Mouse (Mus musculus): Measurements from ENCODE around the gene Sardh. TPM values are rescaled to one million over a fixed set of nuclear protein-coding genes. Genes with fewer than 3 reads are reported as not detected.

Gene Sardh
- polyA plus RNA-seq, 1 experiment from 2014 or later: 12.9 TPM

DNA sequence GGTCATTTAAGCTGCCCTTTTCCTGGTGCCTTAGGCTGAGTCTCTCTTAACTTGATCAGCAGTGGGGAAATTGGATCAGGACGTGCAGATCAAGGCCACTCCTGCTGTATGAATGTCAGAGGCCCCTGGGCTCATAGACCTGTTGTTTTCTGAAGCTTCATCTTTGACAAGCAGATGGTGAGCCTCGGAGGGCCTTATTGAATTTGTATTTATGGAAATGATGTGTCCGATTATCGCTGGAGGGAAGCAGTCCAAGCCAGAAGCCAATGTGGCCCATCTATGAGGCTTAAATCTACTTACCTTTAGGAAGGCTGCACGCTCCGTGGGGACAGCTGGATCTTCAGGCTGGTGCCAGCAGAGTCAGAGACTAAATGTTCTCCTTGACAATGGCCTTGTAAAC, 91.5 kb downstream of the Sardh start:
- WGBS (ENCODE audit: insufficient replicate concordance): 79% methylated on average over 6 of the region's 6 CpGs

DNA sequence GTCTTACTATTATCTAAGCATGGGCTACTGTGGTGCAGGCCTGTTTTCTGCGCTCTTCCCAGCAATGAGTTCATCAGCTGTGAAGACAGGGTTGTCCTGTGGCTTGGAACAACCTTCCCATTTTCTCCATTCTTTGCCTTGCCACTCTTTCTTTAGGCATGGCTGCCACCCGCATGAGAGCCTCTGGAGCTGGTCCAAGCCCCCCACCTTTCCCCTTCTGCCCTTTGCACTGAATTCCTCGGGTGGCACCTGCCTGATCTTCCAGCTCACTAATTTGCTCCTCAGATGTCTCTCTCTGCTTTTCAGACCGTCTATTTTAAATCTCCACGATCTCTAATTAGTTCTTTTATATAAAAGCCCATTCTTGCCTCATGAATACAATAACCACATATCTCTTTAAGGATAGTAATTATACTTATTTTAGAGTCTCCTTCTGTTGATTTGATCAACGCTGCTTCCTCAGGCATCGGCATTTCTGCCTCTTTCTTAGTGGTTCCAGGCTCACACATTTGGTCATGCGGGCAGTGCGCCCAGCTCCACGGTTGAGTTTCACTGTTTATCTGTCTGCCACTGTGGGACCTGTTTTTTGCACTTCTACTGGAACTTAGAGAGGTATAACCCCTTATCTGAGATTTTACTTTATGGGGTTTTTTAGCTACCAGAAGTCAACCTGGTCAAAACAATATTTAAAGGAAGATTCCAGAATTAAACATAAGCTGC, 93.5 kb downstream of the Sardh start:
- Histone ChIP-seq H3K4me3 (ENCODE audit: low read depth, low read length) (no peak overlapping the region), H3K4me1 (ENCODE audit: control insufficient read depth, insufficient read depth, low read length) (no peaks in the 10 kb centered on the region; the same call in 1 of the 2 replicates)
- WGBS (ENCODE audit: insufficient replicate concordance): 77% methylated on average over 10 of the region's 10 CpGs

More for the DNA sequence above, 91.5 kb downstream of the Sardh start:
- Histone ChIP-seq H3K36me3 (ENCODE audit: control insufficient read depth, insufficient read depth, low read length) (no peaks in the 10 kb centered on the region), H3K27me3 (ENCODE audit: control insufficient read depth, insufficient read depth, low read length) (no peaks in the 10 kb centered on the region; the same call in 1 of the 2 replicates), H3K4me1 (ENCODE audit: control insufficient read depth, insufficient read depth, low read length) (no peaks in the 10 kb centered on the region), H3K9me3 (replicated peaks; ENCODE audit: control insufficient read depth, low read length) (no peaks in the 10 kb centered on the region), H3K9ac (ENCODE audit: low read depth, low read length) (no peak overlapping the region), H3K27ac (ENCODE audit: low read depth, low read length) (no peak overlapping the region), H3K4me2 (no peak overlapping the region), H3K4me3 (ENCODE audit: low read depth, low read length) (no peak overlapping the region)
- no peak for ATAC-seq (replicated peaks; ENCODE audit: insufficient number of reproducible peaks, low FRiP score, low TSS enrichment)

DNA sequence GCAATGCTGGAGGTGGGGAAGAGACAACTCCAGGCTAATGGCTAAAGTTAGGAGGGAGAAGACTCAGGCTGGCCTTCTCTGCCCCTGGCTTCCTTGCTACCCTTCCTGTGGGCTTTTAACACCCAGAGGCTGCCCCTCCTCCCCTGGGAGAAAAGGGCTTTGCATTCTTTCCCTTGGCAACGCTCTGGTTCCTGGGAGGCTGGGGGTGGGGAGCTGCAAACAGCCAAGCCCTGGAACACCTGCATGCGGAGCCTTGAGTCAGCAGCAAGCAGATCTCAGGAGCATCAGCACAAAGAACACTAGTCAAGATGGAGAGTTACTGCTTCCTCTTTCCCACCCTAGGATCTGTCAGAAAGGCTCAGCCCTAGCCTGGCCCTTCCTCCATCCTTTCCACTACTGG, 98.7 kb downstream of the Sardh start:
- no peaks in the 10 kb centered on the region for H3K36me3 ChIP-seq (ENCODE audit: control insufficient read depth, insufficient read depth, low read length)
- ATAC-seq (replicated peaks; ENCODE audit: insufficient number of reproducible peaks, low FRiP score, low TSS enrichment): no peak
- H3K27me3 ChIP-seq (ENCODE audit: control insufficient read depth, insufficient read depth, low read length): peaks cover 12% of the 10 kb centered on the region
- no peak overlapping the region for H3K4me2 ChIP-seq
- H3K9me3 ChIP-seq (replicated peaks; ENCODE audit: control insufficient read depth, low read length): no peaks in the 10 kb centered on the region
- peaks cover 5% of the 10 kb centered on the region; the same call in 1 of the 2 replicates for H3K4me1 ChIP-seq (ENCODE audit: control insufficient read depth, insufficient read depth, low read length)
- H3K27ac ChIP-seq (ENCODE audit: low read depth, low read length): no peak overlapping the region
- no peak overlapping the region for H3K4me3 ChIP-seq (ENCODE audit: low read depth, low read length)
- H3K9ac ChIP-seq (ENCODE audit: low read depth, low read length): no peak overlapping the region
- 8% methylated on average over 2 of the region's 2 CpGs for WGBS (ENCODE audit: insufficient replicate concordance)

More for the DNA sequence above, 93.5 kb downstream of the Sardh start:
- H3K9me3 ChIP-seq (replicated peaks; ENCODE audit: control insufficient read depth, low read length): no peaks in the 10 kb centered on the region
- no peak overlapping the region for H3K27ac ChIP-seq (ENCODE audit: low read depth, low read length)
- no peak overlapping the region for H3K9ac ChIP-seq (ENCODE audit: low read depth, low read length)
- peaks cover 2% of the 10 kb centered on the region; the same call in 1 of the 2 replicates for H3K27me3 ChIP-seq (ENCODE audit: control insufficient read depth, insufficient read depth, low read length)
- no peak overlapping the region for H3K4me2 ChIP-seq
- no peaks in the 10 kb centered on the region for H3K36me3 ChIP-seq (ENCODE audit: control insufficient read depth, insufficient read depth, low read length)
- ATAC-seq (replicated peaks; ENCODE audit: insufficient number of reproducible peaks, low FRiP score, low TSS enrichment): no peak

DNA sequence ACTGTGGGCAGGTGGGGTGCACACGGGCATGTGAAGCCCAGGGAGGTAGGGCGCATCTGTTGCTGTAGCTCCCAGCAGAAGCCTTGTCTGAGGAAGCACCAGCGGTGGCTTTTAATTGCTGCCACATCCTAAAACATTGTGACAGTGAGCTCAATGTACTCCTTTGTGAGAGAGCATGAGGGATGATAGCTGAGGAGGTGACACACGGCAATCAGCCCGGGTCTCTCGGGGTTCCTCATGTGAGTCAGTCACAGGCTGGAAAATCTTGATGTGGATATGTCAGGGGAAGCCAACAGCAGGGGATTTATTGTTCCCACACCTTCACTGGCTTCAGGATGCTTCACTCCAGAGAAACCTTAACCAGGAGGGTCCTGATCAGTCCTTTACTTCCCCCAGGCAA, 101.3 kb downstream of the Sardh start:
- peaks cover 30% of the 10 kb centered on the region for H3K27me3 ChIP-seq (ENCODE audit: control insufficient read depth, insufficient read depth, low read length)
- peaks cover 10% of the 10 kb centered on the region for H3K4me1 ChIP-seq (ENCODE audit: control insufficient read depth, insufficient read depth, low read length)
- WGBS (ENCODE audit: insufficient replicate concordance): 71% methylated on average over 6 of the region's 6 CpGs
- no peak overlapping the region for H3K9ac ChIP-seq (ENCODE audit: low read depth, low read length)
- ATAC-seq (replicated peaks; ENCODE audit: insufficient number of reproducible peaks, low FRiP score, low TSS enrichment): no peak
- H3K9me3 ChIP-seq (replicated peaks; ENCODE audit: control insufficient read depth, low read length): no peaks in the 10 kb centered on the region
- H3K36me3 ChIP-seq (ENCODE audit: control insufficient read depth, insufficient read depth, low read length): no peaks in the 10 kb centered on the region
- no peak overlapping the region for H3K4me3 ChIP-seq (ENCODE audit: low read depth, low read length)
- no peak overlapping the region for H3K27ac ChIP-seq (ENCODE audit: low read depth, low read length)
- no peak overlapping the region for H3K4me2 ChIP-seq

DNA sequence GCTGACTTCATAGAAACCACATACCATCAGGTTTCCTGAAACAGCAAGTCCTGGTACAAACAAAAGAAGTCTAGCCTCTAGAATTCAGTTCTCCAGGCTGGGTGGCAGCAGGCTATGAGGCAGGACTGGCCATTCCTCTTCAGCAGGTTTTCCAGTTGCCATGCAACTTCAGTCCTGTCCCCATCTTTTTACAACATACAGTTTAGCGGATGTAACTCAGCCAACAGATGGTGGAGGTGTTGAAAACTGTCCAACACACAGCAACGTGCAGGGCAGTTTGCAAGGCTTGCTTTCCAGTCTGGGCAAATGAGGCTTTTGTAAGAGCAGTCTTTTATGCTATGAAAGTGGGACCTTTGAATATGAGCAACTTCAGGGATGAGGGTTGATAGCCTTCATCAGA, 103.2 kb downstream of the Sardh start:
- 52% methylated on average over 2 of the region's 2 CpGs for WGBS (ENCODE audit: insufficient replicate concordance)
- H3K27me3 ChIP-seq (ENCODE audit: control insufficient read depth, insufficient read depth, low read length): peaks cover 47% of the 10 kb centered on the region
- ATAC-seq (replicated peaks; ENCODE audit: insufficient number of reproducible peaks, low FRiP score, low TSS enrichment): no peak
- no peaks in the 10 kb centered on the region for H3K36me3 ChIP-seq (ENCODE audit: control insufficient read depth, insufficient read depth, low read length)
- no peak overlapping the region for H3K4me2 ChIP-seq
- no peak overlapping the region for H3K9ac ChIP-seq (ENCODE audit: low read depth, low read length)
- no peak overlapping the region for H3K27ac ChIP-seq (ENCODE audit: low read depth, low read length)
- H3K4me1 ChIP-seq (ENCODE audit: control insufficient read depth, insufficient read depth, low read length): peaks cover 11% of the 10 kb centered on the region
- no peaks in the 10 kb centered on the region for H3K9me3 ChIP-seq (replicated peaks; ENCODE audit: control insufficient read depth, low read length)
- no peak overlapping the region for H3K4me3 ChIP-seq (ENCODE audit: low read depth, low read length)

DNA sequence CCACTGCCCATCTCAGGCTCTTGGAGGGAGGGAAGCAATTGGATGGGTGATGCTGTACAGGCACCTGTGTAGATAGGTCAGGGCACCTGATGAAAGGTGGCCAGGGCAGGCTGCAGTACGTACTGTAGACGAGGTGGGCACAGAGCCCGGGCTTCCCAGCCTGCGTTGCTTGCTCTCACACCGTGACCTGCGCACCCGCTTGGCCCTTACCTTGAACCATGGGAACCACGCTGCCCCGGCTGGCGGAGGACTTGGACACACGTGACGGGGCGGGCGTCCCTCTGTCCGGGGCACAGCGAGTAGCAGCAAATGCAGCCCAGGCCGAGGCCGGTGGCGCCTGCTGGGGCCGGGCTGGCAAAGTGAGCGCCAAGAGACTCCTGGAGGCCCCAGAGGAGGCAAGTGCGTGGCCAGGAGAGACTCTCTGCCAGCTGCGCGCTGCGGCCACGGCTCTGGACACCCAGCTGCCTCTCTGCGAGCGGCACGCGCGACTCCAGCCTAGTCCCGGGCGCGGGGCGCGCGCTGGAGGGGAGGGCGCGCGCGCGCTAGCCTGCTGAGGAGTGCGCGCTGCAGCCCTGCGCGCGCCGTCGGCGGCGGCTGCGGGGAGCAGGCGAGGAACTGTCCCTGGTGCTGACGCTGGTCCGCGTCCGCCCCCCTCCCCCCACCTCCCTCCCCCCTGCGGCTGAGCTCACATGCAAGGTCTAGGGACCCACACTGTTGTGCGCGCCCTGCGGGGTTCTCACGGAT, 106.0 kb downstream of the Sardh start, which contains the start of gene Fam163b:
TSS of gene Fam163b (minus strand) at position 542 of the 744 bp plus-strand sequence.
- no peak within 1 kb of the TSS for H3K9ac ChIP-seq (ENCODE audit: low read depth, low read length)
- no peaks in the 10 kb centered on the region for H3K36me3 ChIP-seq (ENCODE audit: control insufficient read depth, insufficient read depth, low read length)
- under 1% methylated on average over 59 of the region's 62 CpGs for WGBS (ENCODE audit: insufficient replicate concordance)
- no peak within 1 kb of the TSS for H3K27ac ChIP-seq (ENCODE audit: low read depth, low read length)
- no peak for ATAC-seq (replicated peaks; ENCODE audit: insufficient number of reproducible peaks, low FRiP score, low TSS enrichment)
- peak within 1 kb of the TSS; percentile 89 for H3K4me2 ChIP-seq
- H3K4me1 ChIP-seq (ENCODE audit: control insufficient read depth, insufficient read depth, low read length): peaks cover 6% of the 10 kb centered on the region; the same call in 1 of the 2 replicates
- H3K4me3 ChIP-seq (ENCODE audit: low read depth, low read length): peak within 1 kb of the TSS; percentile 49
- H3K27me3 ChIP-seq (ENCODE audit: control insufficient read depth, insufficient read depth, low read length): peaks cover 56% of the 10 kb centered on the region
- no peaks in the 10 kb centered on the region for H3K9me3 ChIP-seq (replicated peaks; ENCODE audit: control insufficient read depth, low read length)

Other genes with a start within 250 kb of the Sardh start
- gene Cacfd1, start 238.4 kb downstream of the Sardh start, polyA plus RNA-seq (2014; fragmentation: Nextera tagmentation; extraction: Ambion mirVana): 37.4 and 46.4 TPM in 2 replicates
- gene Slc2a6, start 220.3 kb downstream of the Sardh start, polyA plus RNA-seq (2014; fragmentation: Nextera tagmentation; extraction: Ambion mirVana): 0.30 TPM in 1 of 2 replicates, not detected in the other
- 0.15 and 0.23 TPM in 2 replicates for gene Mymk, start 176.2 kb downstream of the Sardh start, polyA plus RNA-seq (2014; fragmentation: Nextera tagmentation; extraction: Ambion mirVana)
- 9.0 and 14.2 TPM in 2 replicates for gene Adamtsl2, start 169.0 kb downstream of the Sardh start, polyA plus RNA-seq (2014; fragmentation: Nextera tagmentation; extraction: Ambion mirVana)
- 0.39 and 0.54 TPM in 2 replicates for gene Fam163b, start 105.8 kb downstream of the Sardh start, polyA plus RNA-seq (2014; fragmentation: Nextera tagmentation; extraction: Ambion mirVana)
- 0.47 and 0.63 TPM in 2 replicates for gene Dbh, start 83.1 kb downstream of the Sardh start, polyA plus RNA-seq (2014; fragmentation: Nextera tagmentation; extraction: Ambion mirVana)
- gene Vav2, start 178.7 kb upstream of the Sardh start, polyA plus RNA-seq (2014; fragmentation: Nextera tagmentation; extraction: Ambion mirVana): 3.4 and 4.7 TPM in 2 replicates
- 3.1 and 3.3 TPM in 2 replicates for gene Brd3os, start 194.0 kb upstream of the Sardh start, polyA plus RNA-seq (2014; fragmentation: Nextera tagmentation; extraction: Ambion mirVana)

Data from heart, embryonic 11.5 days (tissue).